Mouse (Mus musculus) midbrain, embryonic 16.5 days (tissue): ENCODE measurements around the gene Mfn2. TPM values are rescaled to one million over a fixed set of nuclear protein-coding genes. Genes with fewer than 3 reads are reported as not detected.

ENCODE experiments used
- ATAC-seq: fragments of 200-750 bp; cut with Nextera tagmentation; 2 replicates; pipeline ENCODE4 v1.8.0; 2017; ENCODE audit warnings: moderate TSS enrichment
- H3K27ac ChIP-seq: fragments of 300-500 bp; sonication (generic); 2 replicates; pipeline ENCODE4 v1.5.1; 2014; ENCODE audit warnings: mild to moderate bottlenecking, low read length, mixed read lengths
- H3K27me3 ChIP-seq: fragments of 300-500 bp; sonication (generic); 2 replicates; pipeline ENCODE4 v1.6.1; 2014; ENCODE audit warnings: low read depth, low read length, mixed read lengths; ENCODE audit not compliant: control insufficient read depth, insufficient read depth
- H3K36me3 ChIP-seq: fragments of 300-500 bp; sonication (generic); 2 replicates; pipeline ENCODE4 v1.6.1; 2014; ENCODE audit warnings: mild to moderate bottlenecking, low read length, moderate library complexity, mixed read lengths; ENCODE audit not compliant: control insufficient read depth, insufficient read depth
- H3K4me1 ChIP-seq: fragments of 300-500 bp; sonication (generic); 2 replicates; pipeline ENCODE4 v1.6.1; 2014; ENCODE audit warnings: mild to moderate bottlenecking, low read length, mixed read lengths; ENCODE audit not compliant: control insufficient read depth, insufficient read depth
- H3K4me2 ChIP-seq: fragments of 300-500 bp; sonication (generic); 2 replicates; pipeline ENCODE4 v1.6.1; 2014; ENCODE audit warnings: mild to moderate bottlenecking, low read length, mixed read lengths
- H3K4me3 ChIP-seq: fragments of 300-500 bp; sonication (generic); 2 replicates; pipeline ENCODE4 v1.5.1; 2014; ENCODE audit warnings: low read depth, mild to moderate bottlenecking, low read length, moderate library complexity, mixed read lengths
- H3K9ac ChIP-seq: fragments of 300-500 bp; sonication (generic); 2 replicates; pipeline ENCODE4 v1.6.1; 2014; ENCODE audit warnings: low read depth, low read length, mixed read lengths
- H3K9me3 ChIP-seq: fragments of 300-500 bp; sonication (generic); replicated peaks from 2 replicates; pipeline ENCODE4 v1.6.1; 2014; ENCODE audit warnings: mild to moderate bottlenecking, low read length, mixed read lengths; ENCODE audit not compliant: control insufficient read depth, poor library complexity, severe bottlenecking
- WGBS: fragments of 180-500 bp; shearing (Covaris S2); extraction: QIAGEN DNeasy Blood & Tissue Kit; methylation state at CpG from one replicate; pipeline ENCODE4 v1.1.7; 2014; 5-methylcytosine and 5-hydroxymethylcytosine counted together
- polyA plus RNA-seq: library from polyadenylated mRNA; unstranded; fragments of >200 nt; fragmentation: Nextera tagmentation; extraction: Ambion mirVana; gene quantifications from 2 replicates; pipeline ENCODE4 v1.2.1, GENCODE M21; 2015

The Mfn2 gene
- polyA plus RNA-seq, 1 experiment from 2014 or later, result 108 TPM

GRCm38 (mm10) chr4:147883041-147883440 lies 21.5 kb downstream of the Mfn2 start:
- no peak for ATAC-seq

GRCm38 (mm10) chr4:147881792-147882191 lies 22.7 kb downstream of the Mfn2 start:
- no peaks in the 10 kb centered on the region for H3K27me3 ChIP-seq
- peaks cover 70% of the 10 kb centered on the region for H3K36me3 ChIP-seq
- WGBS, result 95% methylated on average over 7 of the region's 7 CpGs
- no peak overlapping the region for H3K4me3 ChIP-seq
- H3K4me1 ChIP-seq, result no peaks in the 10 kb centered on the region
- H3K4me2 ChIP-seq, result no peak overlapping the region
- H3K27ac ChIP-seq, result no peak overlapping the region
- ATAC-seq, result no peak
- H3K9me3 ChIP-seq, result no peaks in the 10 kb centered on the region
- H3K9ac ChIP-seq, result no peak overlapping the region

More at GRCm38 (mm10) chr4:147883041-147883440, 21.5 kb downstream of the Mfn2 start:
- Histone ChIP-seq H3K4me2 (no peak overlapping the region), H3K4me1 (no peaks in the 10 kb centered on the region), H3K9ac (no peak overlapping the region), H3K27me3 (no peaks in the 10 kb centered on the region), H3K4me3 (no peak overlapping the region), H3K9me3 (no peaks in the 10 kb centered on the region), H3K27ac (no peak overlapping the region), H3K36me3 (peaks cover 77% of the 10 kb centered on the region)
- 87% methylated on average over 6 of the region's 6 CpGs for WGBS

GRCm38 (mm10) chr4:147879865-147880264 lies 24.6 kb downstream of the Mfn2 start:
- Histone ChIP-seq H3K27ac (no peak overlapping the region), H3K4me1 (no peaks in the 10 kb centered on the region), H3K4me3 (no peak overlapping the region), H3K9ac (no peak overlapping the region), H3K36me3 (peaks cover 69% of the 10 kb centered on the region), H3K4me2 (no peak overlapping the region), H3K9me3 (no peaks in the 10 kb centered on the region), H3K27me3 (no peaks in the 10 kb centered on the region)
- WGBS, result 61% methylated on average over 5 of the region's 5 CpGs
- no peak for ATAC-seq

- H3K4me3 ChIP-seq, result no peak overlapping the region
- no peaks in the 10 kb centered on the region for H3K4me1 ChIP-seq
- no peak overlapping the region for H3K9ac ChIP-seq
- no peak for ATAC-seq
- H3K27me3 ChIP-seq, result no peaks in the 10 kb centered on the region
- H3K4me2 ChIP-seq, result no peak overlapping the region
- 76% methylated on average over 2 of the region's 2 CpGs for WGBS
- H3K9me3 ChIP-seq, result no peaks in the 10 kb centered on the region
- no peak overlapping the region for H3K27ac ChIP-seq
- H3K36me3 ChIP-seq, result peaks cover 70% of the 10 kb centered on the region
Measured at GRCm38 (mm10) chr4:147879456-147879855, 25.0 kb downstream of the Mfn2 start.

GRCm38 (mm10) chr4:147878537-147878936 lies 26.0 kb downstream of the Mfn2 start:
- ATAC-seq, result no peak
- H3K36me3 ChIP-seq, result peaks cover 72% of the 10 kb centered on the region
- H3K27ac ChIP-seq, result no peak overlapping the region
- no peaks in the 10 kb centered on the region for H3K27me3 ChIP-seq
- no peak overlapping the region for H3K4me3 ChIP-seq
- WGBS, result 95% methylated on average over 9 of the region's 9 CpGs
- H3K4me2 ChIP-seq, result no peak overlapping the region
- no peaks in the 10 kb centered on the region for H3K9me3 ChIP-seq
- H3K4me1 ChIP-seq, result no peaks in the 10 kb centered on the region
- no peak overlapping the region for H3K9ac ChIP-seq

GRCm38 (mm10) chr4:147875852-147876575 lies 28.5 kb downstream of the Mfn2 start:
- H3K27ac ChIP-seq, result no peak overlapping the region
- no peak overlapping the region for H3K4me3 ChIP-seq
- no peaks in the 10 kb centered on the region for H3K9me3 ChIP-seq
- peaks cover 56% of the 10 kb centered on the region for H3K36me3 ChIP-seq
- 94% methylated on average over 4 of the region's 4 CpGs for WGBS
- no peaks in the 10 kb centered on the region for H3K4me1 ChIP-seq
- ATAC-seq, result no peak
- H3K27me3 ChIP-seq, result no peaks in the 10 kb centered on the region
- no peak overlapping the region for H3K9ac ChIP-seq
- no peak overlapping the region for H3K4me2 ChIP-seq

- Histone ChIP-seq H3K27ac (peak overlapping the region; percentile 30; the same call in 1 of the 2 replicates), H3K9ac (peak overlapping the region; percentile 52), H3K4me3 (peak overlapping the region; percentile 76), H3K36me3 (peaks cover 21% of the 10 kb centered on the region), H3K27me3 (no peaks in the 10 kb centered on the region), H3K4me1 (peaks cover 22% of the 10 kb centered on the region), H3K4me2 (peak overlapping the region; percentile 84), H3K9me3 (no peaks in the 10 kb centered on the region)
- 21% methylated on average over 5 of the region's 5 CpGs for WGBS
- ATAC-seq, result no peak
Measured at GRCm38 (mm10) chr4:147869238-147869637, 35.3 kb downstream of the Mfn2 start.

GRCm38 (mm10) chr4:147868450-147869031 lies 36.0 kb downstream of the Mfn2 start, which contains the start of the genes Miip and Fv1:
TSS of gene Miip (minus strand) at chr4:147868816.
TSS of gene Fv1 (plus strand) at chr4:147868979.
- H3K9ac ChIP-seq, result peak within 1 kb of the TSS; percentile 83
- peaks cover 15% of the 10 kb centered on the region for H3K36me3 ChIP-seq

More at GRCm38 (mm10) chr4:147868450-147869031, 36.0 kb downstream of the Mfn2 start, which contains the start of the genes Miip and Fv1:
- H3K27ac ChIP-seq, result peak within 1 kb of the TSS; percentile 82
- peak; percentile 97 for ATAC-seq
- H3K4me2 ChIP-seq, result peak within 1 kb of the TSS; percentile 84
- under 1% methylated on average over 30 of the region's 30 CpGs for WGBS
- peak within 1 kb of the TSS; percentile 76 for H3K4me3 ChIP-seq
- H3K9me3 ChIP-seq, result no peaks in the 10 kb centered on the region
- H3K4me1 ChIP-seq, result peaks cover 22% of the 10 kb centered on the region
- no peaks in the 10 kb centered on the region for H3K27me3 ChIP-seq
